In the genomic region with DNA sequence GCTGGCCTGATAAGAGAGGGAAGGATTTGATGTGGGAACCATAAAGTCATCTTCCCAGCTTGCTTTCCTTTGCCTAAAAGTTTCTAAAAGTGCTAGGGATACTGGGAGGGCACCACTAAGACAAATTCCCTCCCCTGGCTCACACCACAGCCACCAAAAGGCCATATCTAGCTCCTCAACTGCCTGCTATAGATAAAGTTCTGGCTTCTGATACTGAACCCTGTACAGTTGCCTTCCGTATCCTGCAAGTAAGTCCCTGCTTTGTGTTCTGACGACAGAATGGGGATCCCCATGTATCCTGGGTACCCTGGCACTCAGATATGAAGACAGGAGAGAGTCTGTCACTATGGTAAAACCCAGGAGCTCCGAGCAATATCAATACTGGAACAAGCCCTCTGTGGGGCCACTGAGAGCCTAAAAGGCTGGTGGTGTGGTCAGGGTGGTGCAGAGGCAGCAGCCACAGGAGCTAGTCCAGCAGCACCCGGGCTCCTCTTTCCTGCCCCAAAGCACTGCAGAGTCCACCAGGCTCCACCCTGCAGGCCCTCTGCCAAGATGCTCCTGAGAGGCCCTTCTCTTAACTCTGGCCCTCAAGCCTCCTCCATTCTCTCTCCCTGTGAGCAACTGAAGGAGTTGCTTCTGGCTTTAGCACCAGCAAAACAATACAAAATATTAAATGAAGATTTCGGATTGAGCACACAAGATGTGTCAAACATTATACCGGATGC, we compare ENCODE assay signal across 8 mouse cellular contexts. TPM values are rescaled to one million over a fixed set of nuclear protein-coding genes. Genes with fewer than 3 reads are reported as not detected.
A peak's percentile ranks its signal among the peaks of the same experiment; 100 is the strongest.
DNase-seq lines count a peak whose midpoint lies in the region; ATAC-seq lines count a peak whose summit lies in the region.

No protein-coding gene starts in this region.

- H3K9me3 ChIP-seq in hindbrain, embryonic 13.5 days: no peaks in the 10 kb centered on the region
- H3K9me3 ChIP-seq in midbrain, embryonic 11.5 days (ENCODE audit: control insufficient read depth, low read length): no peaks in the 10 kb centered on the region

- H3K36me3 ChIP-seq in hindbrain, embryonic 13.5 days: peaks cover 24% of the 10 kb centered on the region
- peaks cover 20% of the 10 kb centered on the region for H3K36me3 ChIP-seq in midbrain, embryonic 11.5 days (ENCODE audit: control insufficient read depth, insufficient read depth, low read length)

- H3K27me3 ChIP-seq in hindbrain, embryonic 13.5 days: no peaks in the 10 kb centered on the region
- no peaks in the 10 kb centered on the region for H3K27me3 ChIP-seq in midbrain, embryonic 11.5 days (ENCODE audit: control insufficient read depth, insufficient read depth, low read length)

- H3K27ac ChIP-seq in hindbrain, embryonic 13.5 days: peak overlapping the region; percentile 93
- H3K27ac ChIP-seq in midbrain, embryonic 11.5 days (ENCODE audit: low read depth, low read length): peak overlapping the region; percentile 45

- H3K4me1 ChIP-seq in hindbrain, embryonic 13.5 days (replicated peaks): peaks cover 70% of the 10 kb centered on the region
- peaks cover 50% of the 10 kb centered on the region for H3K4me1 ChIP-seq in midbrain, embryonic 11.5 days (ENCODE audit: control insufficient read depth, insufficient read depth, low read length)

- H3K9ac ChIP-seq in hindbrain, embryonic 13.5 days: 0 out of 2 replicates have a peak overlapping the region, but pooled peaks have one; percentile 94
- H3K9ac ChIP-seq in midbrain, embryonic 11.5 days (ENCODE audit: low read length): peak overlapping the region; percentile 28; the same call in 1 of the 2 replicates

- DNase-seq in heart, adult 18-20 months: peak; percentile 42 to 51
- no peak for DNase-seq in heart, postnatal 25 days (ENCODE audit: low spot score)
- peak; percentile 56 for DNase-seq in brain, adult 2 months (ENCODE audit: low read depth, low spot score)
- DNase-seq in midbrain, embryonic 11.5 days (ENCODE audit: low spot score, missing footprints): no peak
- DNase-seq in frontal cortex, postnatal 10 days (ENCODE audit: low spot score in 2 of 2): no peak
- DNase-seq in layer of hippocampus, postnatal 36 days: no peak
- no peak for DNase-seq in ovary, postnatal 14 days (ENCODE audit: low spot score)

- H3K4me2 ChIP-seq in hindbrain, embryonic 13.5 days: peak overlapping the region; percentile 88
- H3K4me2 ChIP-seq in midbrain, embryonic 11.5 days: peak overlapping the region; percentile 24

- 75% methylated on average over 6 of the region's 6 CpGs for WGBS in hindbrain, embryonic 13.5 days
- WGBS in midbrain, embryonic 11.5 days: 75% methylated on average over 6 of the region's 6 CpGs

- intact Hi-C loops in heart, postnatal 25 days (cut with DNase I): no loop called here

- ATAC-seq in hindbrain, embryonic 13.5 days (ENCODE audit: low FRiP score): no peak
- no peak for ATAC-seq in midbrain, embryonic 11.5 days (ENCODE audit: low FRiP score)

- H3K4me3 ChIP-seq in hindbrain, embryonic 13.5 days: no peak overlapping the region
- H3K4me3 ChIP-seq in midbrain, embryonic 11.5 days (ENCODE audit: low read depth, low read length): no peak overlapping the region

RNA-seq across cellular contexts. Expression of gene 1700029I15Rik, which starts 8.0 kb away (rescaled TPM):
- 1 to 10 TPM in 1 of 2 experiments, under 1 TPM in 1; 0.25 to 1.1 TPM for total RNA-seq in heart, adult 18-20 months (2021)
- total RNA-seq in heart, postnatal 25 days (2021): 1 to 10 TPM; 1.5 to 2.1 TPM
- polyA plus RNA-seq in hindbrain, embryonic 13.5 days (2015; fragmentation: Nextera tagmentation; extraction: Ambion mirVana): 6.3 and 6.9 TPM in 2 replicates
- polyA plus RNA-seq in midbrain, embryonic 11.5 days (2014; fragmentation: Nextera tagmentation; extraction: Ambion mirVana): 1.5 and 2.0 TPM in 2 replicates
- total RNA-seq in layer of hippocampus, postnatal 36 days (2021): 1 to 10 TPM; 3.8 to 6.4 TPM

RNA-seq across cellular contexts. Expression of gene Mapk8ip1, which starts 10.7 kb away (rescaled TPM):
- 1 to 10 TPM; 3.2 to 3.7 TPM for total RNA-seq in heart, adult 18-20 months (2021)
- total RNA-seq in heart, postnatal 25 days (2021): 1 to 10 TPM; 4.7 to 5.7 TPM
- polyA plus RNA-seq in hindbrain, embryonic 13.5 days (2015; fragmentation: Nextera tagmentation; extraction: Ambion mirVana): 111 and 112 TPM in 2 replicates
- polyA plus RNA-seq in midbrain, embryonic 11.5 days (2014; fragmentation: Nextera tagmentation; extraction: Ambion mirVana): 34.5 and 37.1 TPM in 2 replicates
- 100 to 1,000 TPM; 336 to 345 TPM for total RNA-seq in layer of hippocampus, postnatal 36 days (2021)

RNA-seq across cellular contexts. Expression of gene Large2, which starts 15.7 kb away (rescaled TPM):
- total RNA-seq in heart, adult 18-20 months (2021): under 1 TPM in 1 of 2 experiments, not detected in 1; 0.41 TPM
- total RNA-seq in heart, postnatal 25 days (2021): under 1 TPM in 1 of 2 experiments, not detected in 1; 0.67 TPM
- polyA plus RNA-seq in hindbrain, embryonic 13.5 days (2015; fragmentation: Nextera tagmentation; extraction: Ambion mirVana): 1.6 and 2.4 TPM in 2 replicates
- 8.9 and 10.6 TPM in 2 replicates for polyA plus RNA-seq in midbrain, embryonic 11.5 days (2014; fragmentation: Nextera tagmentation; extraction: Ambion mirVana)
- total RNA-seq in layer of hippocampus, postnatal 36 days (2021): under 1 TPM in 1 of 2 experiments, not detected in 1; 0.81 TPM

RNA-seq across cellular contexts. Expression of gene Pex16, which starts 15.9 kb away (rescaled TPM):
- 10 to 100 TPM; 24.8 to 27.4 TPM for total RNA-seq in heart, adult 18-20 months (2021)
- 10 to 100 TPM; 19.4 to 24.5 TPM for total RNA-seq in heart, postnatal 25 days (2021)
- polyA plus RNA-seq in hindbrain, embryonic 13.5 days (2015; fragmentation: Nextera tagmentation; extraction: Ambion mirVana): 35.7 and 35.8 TPM in 2 replicates
- 17.7 and 20.0 TPM in 2 replicates for polyA plus RNA-seq in midbrain, embryonic 11.5 days (2014; fragmentation: Nextera tagmentation; extraction: Ambion mirVana)
- total RNA-seq in layer of hippocampus, postnatal 36 days (2021): 10 to 100 TPM; 32.5 to 39.0 TPM

RNA-seq across cellular contexts. Expression of gene Cry2, which starts 43.5 kb away (rescaled TPM):
- total RNA-seq in heart, adult 18-20 months (2021): 10 to 100 TPM; 15.4 to 16.7 TPM
- total RNA-seq in heart, postnatal 25 days (2021): 10 to 100 TPM; 14.2 to 25.9 TPM
- polyA plus RNA-seq in hindbrain, embryonic 13.5 days (2015; fragmentation: Nextera tagmentation; extraction: Ambion mirVana): 36.8 and 38.5 TPM in 2 replicates
- 20.5 and 21.9 TPM in 2 replicates for polyA plus RNA-seq in midbrain, embryonic 11.5 days (2014; fragmentation: Nextera tagmentation; extraction: Ambion mirVana)
- total RNA-seq in layer of hippocampus, postnatal 36 days (2021): 100 to 1,000 TPM in 1 of 2 experiments, 10 to 100 TPM in 1; 93.7 to 101 TPM

Comparison
In these comparisons a context has a peak if more than half of its experiments do, and no peak if none do; other contexts are left out.
1. DNase-seq: peak in heart, adult 18-20 months (2 of 2) and brain, adult 2 months (single experiment); none in heart, postnatal 25 days (single experiment), midbrain, embryonic 11.5 days (single experiment), frontal cortex, postnatal 10 days (0 of 2), layer of hippocampus, postnatal 36 days (0 of 2) and ovary, postnatal 14 days (single experiment).
2. RNA of gene Mapk8ip1, which starts 10.7 kb away (total RNA-seq): 336 to 345 TPM in layer of hippocampus, postnatal 36 days; 4.7 to 5.7 TPM in heart, postnatal 25 days and 3.2 to 3.7 TPM in heart, adult 18-20 months; every median in the first group is over 10 times any median in the second.